Mouse (Mus musculus): ENCODE data around the gene Ddr1. TPM values are rescaled to one million over a fixed set of nuclear protein-coding genes. Genes with fewer than 3 reads are reported as not detected.

Ddr1 gene
- total RNA-seq, 2 experiments from 2014 or later: 33.7 to 39.6 TPM

- peak; percentile 80 for DNase-seq
Measured at GRCm38 (mm10) chr17:35635699-35636111, 68.7 kb downstream of the Ddr1 start.

- no peak for DNase-seq
Measured at GRCm38 (mm10) chr17:35635202-35635601, 69.2 kb downstream of the Ddr1 start.

GRCm38 (mm10) chr17:35633992-35634391 is 70.4 kb downstream of the Ddr1 start:
- DNase-seq: peak; percentile 17

Other genes with a start within 250 kb of the Ddr1 start
- gene H2-Q10, start 234.5 kb downstream of the Ddr1 start, total RNA-seq (2021): 100 to 1,000 TPM in 1 of 2 experiments, 10 to 100 TPM in 1; 41.1 to 106 TPM
- under 1 TPM; 0.18 to 0.64 TPM for gene Pou5f1, start 198.6 kb downstream of the Ddr1 start, total RNA-seq (2021)
- 10 to 100 TPM; 20.3 to 25.1 TPM for gene Tcf19, start 187.8 kb downstream of the Ddr1 start, total RNA-seq (2021)
- 10 to 100 TPM in 1 of 2 experiments, 1 to 10 TPM in 1; 9.9 to 15.8 TPM for gene Cchcr1, start 187.5 kb downstream of the Ddr1 start, total RNA-seq (2021)
- not detected for gene Psors1c2, start 171.4 kb downstream of the Ddr1 start, total RNA-seq (2021)
- under 1 TPM; 0.24 to 0.30 TPM for gene Cdsn, start 152.5 kb downstream of the Ddr1 start, total RNA-seq (2021)
- not detected for gene 2300002M23Rik, start 137.2 kb downstream of the Ddr1 start, total RNA-seq (2021)
- not detected for gene Sfta2, start 103.1 kb downstream of the Ddr1 start, total RNA-seq (2021)
- not detected for gene Gm9573, start 78.0 kb downstream of the Ddr1 start, total RNA-seq (2021)
- gene Mucl3, start 60.9 kb downstream of the Ddr1 start, total RNA-seq (2021): not detected
- 10 to 100 TPM; 49.2 to 66.4 TPM for gene Vars2, start 37.0 kb downstream of the Ddr1 start, total RNA-seq (2021)
- 10 to 100 TPM; 27.6 to 32.2 TPM for gene Gtf2h4, start 30.9 kb downstream of the Ddr1 start, total RNA-seq (2021)
- gene Ier3, start 117.1 kb upstream of the Ddr1 start, total RNA-seq (2021): 10 to 100 TPM in 1 of 2 experiments, 1 to 10 TPM in 1; 7.6 to 19.0 TPM
- 10 to 100 TPM; 54.6 to 70.8 TPM for gene Flot1, start 118.6 kb upstream of the Ddr1 start, total RNA-seq (2021)
- 100 to 1,000 TPM; 351 to 404 TPM for gene Tubb5, start 133.7 kb upstream of the Ddr1 start, total RNA-seq (2021)
- 10 to 100 TPM; 21.9 to 27.1 TPM for gene Mdc1, start 136.9 kb upstream of the Ddr1 start, total RNA-seq (2021)
- 10 to 100 TPM; 12.7 to 18.3 TPM for gene Nrm, start 156.7 kb upstream of the Ddr1 start, total RNA-seq (2021)
- 10 to 100 TPM; 35.4 to 35.6 TPM for gene Ppp1r18, start 161.0 kb upstream of the Ddr1 start, total RNA-seq (2021)
- gene Dhx16, start 175.2 kb upstream of the Ddr1 start, total RNA-seq (2021): 10 to 100 TPM; 36.8 to 38.0 TPM
- 10 to 100 TPM; 58.0 to 70.5 TPM for gene 2310061I04Rik, start 192.8 kb upstream of the Ddr1 start, total RNA-seq (2021)
- 10 to 100 TPM; 15.9 to 28.7 TPM for gene Atat1, start 205.5 kb upstream of the Ddr1 start, total RNA-seq (2021)
- 100 to 1,000 TPM; 101 to 104 TPM for gene Mrps18b, start 211.8 kb upstream of the Ddr1 start, total RNA-seq (2021)
- gene Ppp1r10, start 211.8 kb upstream of the Ddr1 start, total RNA-seq (2021): 10 to 100 TPM; 78.7 to 83.1 TPM